10 mouse cellular contexts compared by ENCODE assay signal in genomic region chr8:80611441-80611751, GRCm38 (mm10). TPM values are rescaled to one million over a fixed set of nuclear protein-coding genes. Genes with fewer than 3 reads are reported as not detected.
DNase-seq lines count a peak whose midpoint lies in the region; ATAC-seq and TF ChIP-seq lines count a peak whose summit lies in the region.
"Had no signal": no experiment of that assay in that cellular context is flagged by ENCODE, and none has a peak within 500 bp of the region (broad histone marks: within the 10 kb centered on the region; RNA-seq: fewer than 3 reads in every experiment).

No protein-coding gene starts in this region.

- no peaks in the 10 kb centered on the region for H3K36me3 ChIP-seq in kidney, embryonic 16.5 days (ENCODE audit: insufficient read depth, low read length)
- no peaks in the 10 kb centered on the region for H3K36me3 ChIP-seq in kidney, adult 2 months (ENCODE audit: control insufficient read depth, insufficient read depth, low read length)
- H3K36me3 ChIP-seq in embryonic facial prominence, embryonic 10.5 days (replicated peaks): no peaks in the 10 kb centered on the region
- H3K36me3 ChIP-seq in hindbrain, embryonic 15.5 days: no peaks in the 10 kb centered on the region
- no peaks in the 10 kb centered on the region for H3K36me3 ChIP-seq in neural tube, embryonic 14.5 days (ENCODE audit: control insufficient read depth, insufficient read depth, low read length)
- H3K36me3 ChIP-seq: liver, embryonic 13.5 days had no signal

- TF ChIP-seq CTCF in kidney, adult 2 months (conservative IDR thresholded peaks at IDR 0.05; ENCODE audit: insufficient read depth, insufficient read length, low read depth, low read length): no peak

- 3% methylated on average over 12 of the region's 12 CpGs for WGBS in kidney, embryonic 16.5 days
- 7% methylated on average over 12 of the region's 12 CpGs for WGBS in kidney, adult 2 months
- 4% methylated on average over 12 of the region's 12 CpGs for WGBS in embryonic facial prominence, embryonic 10.5 days
- 5% methylated on average over 12 of the region's 12 CpGs for WGBS in hindbrain, embryonic 15.5 days
- 7% methylated on average over 12 of the region's 12 CpGs for WGBS in neural tube, embryonic 14.5 days

- peaks cover 18% of the 10 kb centered on the region for H3K27me3 ChIP-seq in kidney, embryonic 16.5 days (ENCODE audit: insufficient read depth, low read length)
- no peaks in the 10 kb centered on the region for H3K27me3 ChIP-seq in kidney, adult 2 months (replicated peaks; ENCODE audit: control insufficient read depth, insufficient read depth, low read length)
- peaks cover 36% of the 10 kb centered on the region for H3K27me3 ChIP-seq in embryonic facial prominence, embryonic 10.5 days (replicated peaks; ENCODE audit: low read depth, poor library complexity, severe bottlenecking)
- peaks cover 18% of the 10 kb centered on the region for H3K27me3 ChIP-seq in hindbrain, embryonic 15.5 days
- H3K27me3 ChIP-seq in neural tube, embryonic 14.5 days (ENCODE audit: control insufficient read depth, insufficient read depth, low read length): peaks cover 18% of the 10 kb centered on the region

- peak overlapping the region; percentile 56 for H3K4me2 ChIP-seq in kidney, embryonic 16.5 days (replicated peaks; ENCODE audit: low read depth, low read length)
- H3K4me2 ChIP-seq in hindbrain, embryonic 15.5 days: peak overlapping the region; percentile 88
- H3K4me2 ChIP-seq in neural tube, embryonic 14.5 days (ENCODE audit: low read depth, low read length): peak overlapping the region; percentile 56
- H3K4me2 ChIP-seq: liver, embryonic 13.5 days had no signal

- H3K4me3 ChIP-seq in kidney, embryonic 16.5 days (ENCODE audit: low read length): peak overlapping the region; percentile 38
- H3K4me3 ChIP-seq in kidney, adult 2 months (ENCODE audit: insufficient read depth, low read depth, low read length): no peak overlapping the region
- H3K4me3 ChIP-seq in embryonic facial prominence, embryonic 10.5 days: peak overlapping the region; percentile 46
- H3K4me3 ChIP-seq in hindbrain, embryonic 15.5 days: peak overlapping the region; percentile 43
- peak overlapping the region; percentile 31 for H3K4me3 ChIP-seq in neural tube, embryonic 14.5 days (ENCODE audit: low read depth, low read length)
- H3K4me3 ChIP-seq: liver, embryonic 13.5 days had no signal

- peak; percentile 27; the same call in 1 of the 2 replicates for ATAC-seq in kidney, embryonic 16.5 days (ENCODE audit: low FRiP score, low TSS enrichment)
- no peak; the same call in 1 of the 2 replicates for ATAC-seq in hindbrain, embryonic 15.5 days (ENCODE audit: low FRiP score, low read depth)
- peak; percentile 54; the same call in 1 of the 2 replicates for ATAC-seq in neural tube, embryonic 14.5 days (ENCODE audit: low read depth)

- H3K9ac ChIP-seq in kidney, embryonic 16.5 days (replicated peaks; ENCODE audit: low read length): no peak overlapping the region
- peak overlapping the region; percentile 29; the same call in 1 of the 2 replicates for H3K9ac ChIP-seq in hindbrain, embryonic 15.5 days
- H3K9ac ChIP-seq in neural tube, embryonic 14.5 days (replicated peaks; ENCODE audit: low read depth, low read length): 0 out of 2 replicates have a peak overlapping the region, but pooled peaks have one; percentile 25
- H3K9ac ChIP-seq: liver, embryonic 13.5 days had no signal

- no peaks in the 10 kb centered on the region for H3K9me3 ChIP-seq in kidney, embryonic 16.5 days (ENCODE audit: low read length)
- H3K9me3 ChIP-seq in embryonic facial prominence, embryonic 10.5 days: no peaks in the 10 kb centered on the region
- H3K9me3 ChIP-seq in hindbrain, embryonic 15.5 days: no peaks in the 10 kb centered on the region
- no peaks in the 10 kb centered on the region for H3K9me3 ChIP-seq in neural tube, embryonic 14.5 days (ENCODE audit: control insufficient read depth, low read length)
- H3K9me3 ChIP-seq: liver, embryonic 13.5 days had no signal

- peaks cover 11% of the 10 kb centered on the region; the same call in 1 of the 2 replicates for H3K4me1 ChIP-seq in kidney, embryonic 16.5 days (ENCODE audit: insufficient read depth, low read length)
- H3K4me1 ChIP-seq in kidney, adult 2 months (ENCODE audit: control insufficient read depth, insufficient read depth, low read length): no peaks in the 10 kb centered on the region
- peaks cover 18% of the 10 kb centered on the region for H3K4me1 ChIP-seq in embryonic facial prominence, embryonic 10.5 days
- peaks cover 15% of the 10 kb centered on the region for H3K4me1 ChIP-seq in hindbrain, embryonic 15.5 days (replicated peaks)
- H3K4me1 ChIP-seq in neural tube, embryonic 14.5 days (ENCODE audit: control insufficient read depth, insufficient read depth, low read length): peaks cover 8% of the 10 kb centered on the region
- H3K4me1 ChIP-seq: liver, embryonic 13.5 days had no signal

- DNase-seq in kidney, adult 2 months: no peak
- DNase-seq in embryonic facial prominence, embryonic 10.5 days (ENCODE audit: low spot score): peak; percentile 29
- no peak for DNase-seq in cerebellum, adult 18-20 months
- no peak for DNase-seq in Muller cell, postnatal 12 days (ENCODE audit: inconsistent ontology term)
- no peak for DNase-seq in cerebellum, adult 8-10 months
- DNase-seq: heart, postnatal 10 days; liver, embryonic 13.5 days had no signal

- no peak overlapping the region for H3K27ac ChIP-seq in kidney, embryonic 16.5 days (ENCODE audit: low read length)
- no peak overlapping the region for H3K27ac ChIP-seq in kidney, adult 2 months (ENCODE audit: insufficient read depth, low read depth, low read length)
- no peak overlapping the region for H3K27ac ChIP-seq in embryonic facial prominence, embryonic 10.5 days (replicated peaks)
- no peak overlapping the region for H3K27ac ChIP-seq in hindbrain, embryonic 15.5 days (replicated peaks)
- no peak overlapping the region for H3K27ac ChIP-seq in neural tube, embryonic 14.5 days (ENCODE audit: low read depth, low read length)
- H3K27ac ChIP-seq: liver, embryonic 13.5 days had no signal

- TF ChIP-seq POLR2A in kidney, adult 2 months (IDR thresholded peaks at IDR 0.05; ENCODE audit: low read depth, low read length): no peak

RNA-seq across cellular contexts. Expression of gene Frem3, which starts 0.5 kb away (rescaled TPM):
- 0.12 and 0.30 TPM in 2 replicates for polyA plus RNA-seq in kidney, embryonic 16.5 days (2015; fragmentation: Nextera tagmentation; extraction: Ambion mirVana)
- polyA plus RNA-seq in kidney, adult 2 months (2012; rRNA removed): not detected in 2 replicates
- polyA plus RNA-seq in embryonic facial prominence, embryonic 10.5 days (2016; fragmentation: Nextera tagmentation; extraction: Ambion mirVana): not detected in 2 replicates
- polyA plus RNA-seq in hindbrain, embryonic 15.5 days (2015; fragmentation: Nextera tagmentation; extraction: Ambion mirVana): 0.16 and 0.21 TPM in 2 replicates
- polyA plus RNA-seq in neural tube, embryonic 14.5 days (2014; fragmentation: Nextera tagmentation; extraction: Ambion mirVana): 0.71 and 0.75 TPM in 2 replicates
